Mouse (Mus musculus) adrenal gland, adult 2 months (tissue): ENCODE data around the gene Gm17087. TPM values are rescaled to one million over a fixed set of nuclear protein-coding genes. Genes with fewer than 3 reads are reported as not detected.

Source experiments
- DNase-seq: peaks from one replicate; pipeline ENCODE4 v3.0.0; 2021
- polyA plus RNA-seq: library from polyadenylated mRNA; depleted of rRNA; stranded (reverse); fragments of >200 nt; gene quantifications from 2 replicates; pipeline ENCODE4 v1.2.3, GENCODE M21; 2012; rRNA removed
- total RNA-seq, 2 experiments: library from RNA; stranded (reverse); gene quantifications; 2 replicates each; pipeline ENCODE4 v1.2.3; 2021

Gm17087 gene
- total and polyA plus RNA-seq, 3 experiments = not detected

- DNase-seq = no peak
Observed at GRCm38 (mm10) chr17:8541974-8542538, 24.7 kb downstream of the Gm17087 start.

GRCm38 (mm10) chr17:8538102-8538501 is 28.6 kb downstream of the Gm17087 start:
- DNase-seq = no peak

- DNase-seq = peak; percentile 36
Observed at GRCm38 (mm10) chr17:8536522-8536921, 30.2 kb downstream of the Gm17087 start.

GRCm38 (mm10) chr17:8533828-8534227 is 32.9 kb downstream of the Gm17087 start:
- no peak for DNase-seq

GRCm38 (mm10) chr17:8532609-8533008 is 34.1 kb downstream of the Gm17087 start:
- DNase-seq = no peak

GRCm38 (mm10) chr17:8528641-8529040 is 38.1 kb downstream of the Gm17087 start:
- DNase-seq = no peak

GRCm38 (mm10) chr17:8526815-8527261 is 39.9 kb downstream of the Gm17087 start:
- DNase-seq = no peak

- peak; percentile 51 for DNase-seq
Observed at GRCm38 (mm10) chr17:8525971-8526740, 40.6 kb downstream of the Gm17087 start.

GRCm38 (mm10) chr17:8525225-8525721 is 41.5 kb downstream of the Gm17087 start, which contains the start of gene Pde10a:
Gene Pde10a, plus strand, starts transcription at chr17:8525372.
- DNase-seq = peak; percentile 56

GRCm38 (mm10) chr17:8524387-8525165 is 42.2 kb downstream of the Gm17087 start:
- DNase-seq = peak; percentile 91

- DNase-seq = no peak
Observed at GRCm38 (mm10) chr17:8523986-8524385, 42.8 kb downstream of the Gm17087 start.

GRCm38 (mm10) chr17:8516006-8516405 is 50.7 kb downstream of the Gm17087 start:
- no peak for DNase-seq

Other genes with a start within 250 kb of the Gm17087 start
- gene Prr18, start 229.5 kb downstream of the Gm17087 start, total RNA-seq = under 1 TPM; 0.14 to 0.49 TPM
- 0.25 and 0.38 TPM in 2 replicates for gene Prr18, start 229.5 kb downstream of the Gm17087 start, polyA plus RNA-seq
- not detected for gene T2, start 211.0 kb downstream of the Gm17087 start, total RNA-seq
- not detected in 2 replicates for gene T2, start 211.0 kb downstream of the Gm17087 start, polyA plus RNA-seq
- not detected for gene T, start 132.5 kb downstream of the Gm17087 start, total RNA-seq
- gene T, start 132.5 kb downstream of the Gm17087 start, polyA plus RNA-seq = 0.26 and 0.28 TPM in 2 replicates
- gene Pde10a, start 41.6 kb downstream of the Gm17087 start, total RNA-seq = 10 to 100 TPM; 21.4 to 36.2 TPM
- gene Pde10a, start 41.6 kb downstream of the Gm17087 start, polyA plus RNA-seq = 10.1 and 13.8 TPM in 2 replicates